ENCODE assay signal across 26 mouse cellular contexts in genomic region chr17:55661099-55661498, GRCm38 (mm10). TPM values are rescaled to one million over a fixed set of nuclear protein-coding genes. Genes with fewer than 3 reads are reported as not detected.
DNase-seq lines count a peak whose midpoint lies in the region; ATAC-seq and TF ChIP-seq lines count a peak whose summit lies in the region.
"Had no signal": no experiment of that assay in that cellular context is flagged by ENCODE, and none has a peak within 500 bp of the region (broad histone marks: within the 10 kb centered on the region; RNA-seq: fewer than 3 reads in every experiment).

No protein-coding gene starts in this region.

- peaks cover 15% of the 10 kb centered on the region for H3K36me3 ChIP-seq in heart, embryonic 10.5 days
- H3K36me3 ChIP-seq in liver, embryonic 13.5 days, result peaks cover 18% of the 10 kb centered on the region; the same call in 1 of the 2 replicates
- H3K36me3 ChIP-seq in liver, postnatal 0 days (replicated peaks; ENCODE audit: insufficient read depth, low read length), result peaks cover 2% of the 10 kb centered on the region
- H3K36me3 ChIP-seq in kidney, embryonic 14.5 days (ENCODE audit: control insufficient read depth, insufficient read depth, low read length), result peaks cover 6% of the 10 kb centered on the region; the same call in 1 of the 2 replicates

- intact Hi-C loops in gastrocnemius, adult 2 months (cut with DNase I), result no loop called here

- H3K27me3 ChIP-seq in heart, embryonic 10.5 days (ENCODE audit: insufficient read depth, poor library complexity, severe bottlenecking), result no peaks in the 10 kb centered on the region
- no peaks in the 10 kb centered on the region for H3K27me3 ChIP-seq in liver, embryonic 13.5 days
- H3K27me3 ChIP-seq in liver, postnatal 0 days (ENCODE audit: insufficient read depth, low read length), result no peaks in the 10 kb centered on the region
- H3K27me3 ChIP-seq in kidney, embryonic 14.5 days (ENCODE audit: control insufficient read depth, insufficient read depth, low read length), result no peaks in the 10 kb centered on the region
- H3K27me3 ChIP-seq: intestine, embryonic 15.5 days had no signal

- no peaks in the 10 kb centered on the region for H3K4me1 ChIP-seq in heart, embryonic 10.5 days
- H3K4me1 ChIP-seq in liver, embryonic 13.5 days (replicated peaks), result peaks cover 17% of the 10 kb centered on the region
- no peaks in the 10 kb centered on the region for H3K4me1 ChIP-seq in liver, postnatal 0 days (ENCODE audit: insufficient read depth)
- H3K4me1 ChIP-seq in kidney, embryonic 14.5 days (ENCODE audit: control insufficient read depth, insufficient read depth, low read length), result no peaks in the 10 kb centered on the region
- H3K4me1 ChIP-seq: embryonic facial prominence, embryonic 10.5 days; forebrain, embryonic 10.5 days; hindbrain, embryonic 10.5 days; intestine, embryonic 15.5 days had no signal

- H3K9me3 ChIP-seq in heart, embryonic 10.5 days, result no peaks in the 10 kb centered on the region
- H3K9me3 ChIP-seq in liver, embryonic 13.5 days (replicated peaks), result no peaks in the 10 kb centered on the region
- no peaks in the 10 kb centered on the region for H3K9me3 ChIP-seq in liver, postnatal 0 days (ENCODE audit: low read length)
- no peaks in the 10 kb centered on the region for H3K9me3 ChIP-seq in kidney, embryonic 14.5 days (ENCODE audit: control insufficient read depth, low read length)
- H3K9me3 ChIP-seq: embryonic facial prominence, embryonic 10.5 days; forebrain, embryonic 10.5 days; hindbrain, embryonic 10.5 days; intestine, embryonic 15.5 days had no signal

- 74% methylated on average over 2 of the region's 2 CpGs for WGBS in heart, embryonic 10.5 days
- WGBS in liver, embryonic 13.5 days (ENCODE audit: insufficient replicate concordance), result 35% methylated on average over 2 of the region's 2 CpGs
- 65% methylated on average over 2 of the region's 2 CpGs for WGBS in liver, postnatal 0 days (ENCODE audit: insufficient replicate concordance)
- WGBS in kidney, embryonic 14.5 days, result 87% methylated on average over 2 of the region's 2 CpGs

- H3K27ac ChIP-seq in heart, embryonic 10.5 days, result no peak overlapping the region
- peak overlapping the region; percentile 30; the same call in 1 of the 2 replicates for H3K27ac ChIP-seq in liver, embryonic 13.5 days
- H3K27ac ChIP-seq in liver, postnatal 0 days (ENCODE audit: low read depth), result no peak overlapping the region
- no peak overlapping the region for H3K27ac ChIP-seq in gastrocnemius, adult 2 months
- H3K27ac ChIP-seq in kidney, embryonic 14.5 days (ENCODE audit: low read depth, low read length), result no peak overlapping the region
- H3K27ac ChIP-seq: embryonic facial prominence, embryonic 10.5 days; forebrain, embryonic 10.5 days; hindbrain, embryonic 10.5 days; hindbrain, embryonic 14.5 days; intestine, embryonic 15.5 days had no signal

- H3K4me2 ChIP-seq in liver, embryonic 13.5 days, result peak overlapping the region; percentile 35
- no peak overlapping the region for H3K4me2 ChIP-seq in liver, postnatal 0 days (ENCODE audit: low read depth, low read length)
- no peak overlapping the region for H3K4me2 ChIP-seq in kidney, embryonic 14.5 days (replicated peaks; ENCODE audit: low read depth, low read length)
- H3K4me2 ChIP-seq: hindbrain, embryonic 14.5 days; intestine, embryonic 15.5 days had no signal

- ATAC-seq in liver, embryonic 13.5 days (ENCODE audit: low read depth), result peak; percentile 98
- ATAC-seq in liver, postnatal 0 days, result peak; percentile 55
- no peak for ATAC-seq in kidney, embryonic 14.5 days (ENCODE audit: low FRiP score, low TSS enrichment)
- ATAC-seq: forebrain, embryonic 14.5 days; intestine, embryonic 15.5 days had no signal

- TF ChIP-seq EP300 in liver, postnatal 0 days (IDR thresholded peaks at IDR 0.05; ENCODE audit: low read depth), result 0 out of 2 replicates have a peak, but pooled peaks have one; percentile 18

- peak; percentile 77 for DNase-seq in heart, embryonic 10.5 days (ENCODE audit: low spot score)
- no peak for DNase-seq in heart, postnatal 4 days
- DNase-seq in liver, embryonic 13.5 days, result no peak
- no peak for DNase-seq in liver, postnatal 0 days
- DNase-seq in gastrocnemius, adult 2 months, result no peak
- no peak for DNase-seq in testis, postnatal 14 days (ENCODE audit: low spot score)
- DNase-seq: adrenal gland, postnatal 10 days; cerebellum, adult 11-12 months; cerebellum, adult 9-10 months; cerebellum, postnatal 36 days; gastrocnemius, postnatal 36 days; heart, adult 18-20 months; heart, postnatal 10 days had no signal

- TF ChIP-seq CTCF in liver, postnatal 0 days (IDR thresholded peaks at IDR 0.05; ENCODE audit: low read depth), result no peak
- TF ChIP-seq CTCF in gastrocnemius, adult 2 months (IDR thresholded peaks at IDR 0.05), result no peak

- no peak overlapping the region for H3K4me3 ChIP-seq in heart, embryonic 10.5 days
- no peak overlapping the region for H3K4me3 ChIP-seq in liver, embryonic 13.5 days (replicated peaks)
- no peak overlapping the region for H3K4me3 ChIP-seq in liver, postnatal 0 days (ENCODE audit: low read depth, low read length)
- H3K4me3 ChIP-seq in gastrocnemius, adult 2 months, result no peak overlapping the region
- H3K4me3 ChIP-seq in kidney, embryonic 14.5 days (ENCODE audit: low read length), result no peak overlapping the region
- H3K4me3 ChIP-seq: embryonic facial prominence, embryonic 10.5 days; forebrain, embryonic 10.5 days; hindbrain, embryonic 10.5 days; intestine, embryonic 15.5 days had no signal

- no peak overlapping the region for H3K9ac ChIP-seq in liver, embryonic 13.5 days
- no peak overlapping the region for H3K9ac ChIP-seq in liver, postnatal 0 days (replicated peaks)
- H3K9ac ChIP-seq in kidney, embryonic 14.5 days (ENCODE audit: low read depth, low read length), result no peak overlapping the region
- H3K9ac ChIP-seq: hindbrain, embryonic 14.5 days; intestine, embryonic 15.5 days had no signal

RNA-seq across cellular contexts. Expression of gene Vmn2r118, which starts 36.1 kb away (rescaled TPM):
- polyA plus RNA-seq in heart, embryonic 10.5 days (2016; fragmentation: Nextera tagmentation; extraction: Ambion mirVana), result not detected in 2 replicates
- not detected for total RNA-seq in heart, postnatal 4 days (2021)
- polyA plus RNA-seq in liver, embryonic 13.5 days (2015; fragmentation: Nextera tagmentation; extraction: Ambion mirVana), result not detected in 2 replicates
- not detected in 2 replicates for polyA plus RNA-seq in liver, postnatal 0 days (2015; fragmentation: Nextera tagmentation; extraction: Ambion mirVana)
- total RNA-seq in gastrocnemius, adult 2 months (2021), result not detected
- not detected in 2 replicates for polyA plus RNA-seq in kidney, embryonic 14.5 days (2014; fragmentation: Nextera tagmentation; extraction: Ambion mirVana)
- total RNA-seq: adrenal gland, postnatal 10 days; adrenal gland, postnatal 4 days; gastrocnemius, adult 8-10 months; gastrocnemius, postnatal 36 days; heart, adult 18-20 months; heart, postnatal 10 days; MEL had no signal
- polyA plus RNA-seq: C2C12; embryonic facial prominence, embryonic 14.5 days; forebrain, embryonic 10.5 days; forebrain, embryonic 14.5 days; heart, embryonic 14.5 days; hindbrain, embryonic 10.5 days; hindbrain, embryonic 14.5 days; intestine, embryonic 15.5 days had no signal

RNA-seq across cellular contexts. Expression of gene Pot1b, which starts 51.3 kb away (rescaled TPM):
- 6.0 and 8.4 TPM in 2 replicates for polyA plus RNA-seq in heart, embryonic 10.5 days (2016; fragmentation: Nextera tagmentation; extraction: Ambion mirVana)
- 1 to 10 TPM; 4.4 to 4.8 TPM for total RNA-seq in heart, postnatal 4 days (2021)
- polyA plus RNA-seq in liver, embryonic 13.5 days (2015; fragmentation: Nextera tagmentation; extraction: Ambion mirVana), result 5.2 and 6.1 TPM in 2 replicates
- polyA plus RNA-seq in liver, postnatal 0 days (2015; fragmentation: Nextera tagmentation; extraction: Ambion mirVana), result 2.1 and 3.1 TPM in 2 replicates
- 1 to 10 TPM; 1.4 to 2.4 TPM for total RNA-seq in gastrocnemius, adult 2 months (2021)
- 8.8 TPM in 2 replicates for polyA plus RNA-seq in kidney, embryonic 14.5 days (2014; fragmentation: Nextera tagmentation; extraction: Ambion mirVana)
